Mouse (Mus musculus) WW6 (cell line): ENCODE measurements around the gene Nectin4.

Source experiments
- DNase-seq: peaks from one replicate; pipeline ENCODE4 v3.0.0-alpha.2; 2013; ENCODE audit warnings: low read depth, low spot score

Nectin4 gene

GRCm38 (mm10) chr1:171412001-171412441, 42.1 kb downstream of the Nectin4 start:
- DNase-seq = no peak

DNA sequence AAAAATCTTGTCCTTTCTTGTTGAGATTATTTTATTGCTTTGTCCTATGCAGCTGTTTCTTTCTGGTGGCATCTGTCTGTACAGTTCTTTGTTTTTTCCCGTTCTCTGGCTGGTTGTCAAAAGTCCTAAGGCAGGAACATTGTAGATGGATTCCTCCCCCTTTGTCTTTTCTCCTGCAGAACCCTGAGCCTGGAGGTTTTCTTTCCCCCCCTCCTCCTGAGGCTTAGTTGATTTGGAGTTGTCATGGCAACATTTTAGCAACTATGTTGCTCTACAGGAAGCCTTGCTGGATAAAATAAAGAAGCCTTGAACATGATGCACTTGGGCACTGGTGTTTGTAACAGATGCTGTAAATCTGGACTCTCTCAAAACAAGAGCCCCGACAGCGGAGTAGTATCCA, 42.5 kb downstream of the Nectin4 start:
- DNase-seq = no peak

- no peak for DNase-seq
Measured at GRCm38 (mm10) chr1:171413608-171414007, 43.7 kb downstream of the Nectin4 start.

GRCm38 (mm10) chr1:171418660-171419059, 48.8 kb downstream of the Nectin4 start, which contains the start of gene Tstd1:
Gene Tstd1 (plus strand): TSS chr1:171418872.
- no peak for DNase-seq

DNA sequence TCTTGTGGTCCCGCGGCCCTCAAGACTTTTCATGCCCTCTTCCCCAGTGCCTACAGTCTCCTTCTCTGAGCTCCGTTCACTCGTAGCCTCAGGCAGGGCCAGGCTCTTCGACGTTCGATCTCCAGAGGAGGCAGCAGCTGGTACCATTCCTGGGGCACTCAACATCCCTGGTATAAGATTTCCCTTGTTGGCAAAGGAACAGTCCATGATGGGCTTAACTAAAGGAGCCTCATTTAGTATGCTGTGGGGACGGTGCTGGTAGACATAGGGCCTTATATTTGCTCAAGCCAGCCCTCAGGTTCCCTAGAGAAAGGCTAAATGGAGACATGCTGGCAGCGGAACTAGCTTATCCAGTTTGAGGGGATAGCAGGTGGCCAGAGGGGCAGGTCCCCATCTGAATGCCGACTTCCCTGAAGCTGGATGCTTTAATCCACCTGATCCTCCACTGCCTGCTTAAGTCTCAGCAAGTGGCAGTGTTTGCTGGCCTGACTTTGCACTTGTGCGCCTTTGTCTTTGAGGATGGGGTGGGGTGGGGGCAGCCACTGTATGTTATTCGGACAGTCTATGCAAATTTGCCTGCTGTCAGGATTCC, 49.5 kb downstream of the Nectin4 start:
- no peak for DNase-seq

- DNase-seq = no peak
Measured at GRCm38 (mm10) chr1:171419905-171420304, 50.0 kb downstream of the Nectin4 start.

DNA sequence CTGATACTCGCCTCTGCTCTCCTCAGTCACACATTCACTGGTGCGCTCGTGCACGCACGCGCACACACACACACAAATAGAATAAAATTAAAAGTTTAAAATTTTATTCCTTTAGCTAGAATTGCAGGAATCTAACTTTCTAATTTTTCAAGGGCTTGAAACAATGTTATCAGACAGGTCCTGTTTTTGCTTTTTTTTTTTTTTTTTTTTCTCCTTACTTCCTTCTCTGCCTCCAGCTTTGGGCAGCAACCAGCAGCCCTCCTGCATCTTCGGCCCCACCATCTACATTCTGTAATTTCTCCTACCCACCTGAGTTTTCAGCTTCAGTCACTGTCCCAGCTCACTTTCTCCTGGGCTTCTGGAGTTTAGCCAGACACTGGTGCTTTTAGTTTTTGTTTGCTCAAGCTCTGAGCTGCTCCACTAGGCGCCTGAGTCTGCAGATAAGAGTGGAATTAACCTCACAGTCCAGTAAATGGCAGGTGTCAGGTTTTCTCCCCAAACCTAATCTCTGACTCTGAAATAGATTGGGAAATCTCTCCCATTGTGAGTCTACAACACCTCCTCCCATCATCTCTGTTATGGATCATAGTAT, 52.7 kb downstream of the Nectin4 start:
- no peak for DNase-seq

GRCm38 (mm10) chr1:171424638-171425037, 54.7 kb downstream of the Nectin4 start:
- no peak for DNase-seq

GRCm38 (mm10) chr1:171425126-171425525, 55.2 kb downstream of the Nectin4 start:
- DNase-seq = no peak

DNA sequence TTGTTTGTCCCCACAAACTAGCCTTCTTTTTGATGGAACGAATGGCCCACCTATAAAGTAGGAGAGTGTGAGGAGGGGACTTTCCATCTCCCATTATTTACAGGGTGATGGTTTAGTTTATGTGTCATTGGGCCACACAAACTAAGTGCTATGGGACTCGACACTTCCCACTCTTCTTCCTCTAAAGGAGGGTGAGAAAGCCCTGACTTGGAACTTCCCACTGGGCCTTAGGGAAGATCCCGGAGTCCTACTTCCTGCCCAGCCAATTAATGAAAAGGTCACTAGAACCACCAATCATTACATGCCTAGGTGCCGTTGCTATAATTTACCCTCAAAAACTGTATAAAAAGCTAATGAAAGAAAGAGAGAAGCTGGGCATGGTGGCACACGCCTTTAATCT, 62.3 kb downstream of the Nectin4 start:
- no peak for DNase-seq

DNA sequence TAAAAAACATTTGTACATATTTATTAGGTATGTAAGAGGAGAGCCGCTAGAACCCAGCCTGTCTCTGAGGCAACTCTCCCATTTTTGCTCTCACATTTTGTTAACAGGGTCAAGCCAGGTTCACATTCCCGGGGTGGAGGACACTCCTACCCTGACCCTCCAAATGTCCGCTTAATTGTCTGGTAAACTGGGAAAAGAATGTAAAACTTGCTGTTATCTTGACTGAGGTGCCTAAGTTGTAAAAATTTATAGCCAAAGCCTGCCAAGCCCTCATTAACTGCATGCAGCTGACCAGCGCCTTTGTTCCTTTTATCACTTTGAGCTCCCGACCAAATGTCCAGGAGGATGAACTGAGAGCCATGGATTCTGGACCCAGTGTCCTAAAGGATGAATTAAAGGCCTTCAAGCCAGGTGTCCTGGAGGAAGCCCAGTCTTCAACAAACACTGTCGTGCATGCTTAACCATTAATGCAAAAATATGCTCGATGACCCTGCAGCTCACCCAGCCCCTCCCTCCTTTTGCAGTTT, 65.5 kb downstream of the Nectin4 start:
- no peak for DNase-seq

DNA sequence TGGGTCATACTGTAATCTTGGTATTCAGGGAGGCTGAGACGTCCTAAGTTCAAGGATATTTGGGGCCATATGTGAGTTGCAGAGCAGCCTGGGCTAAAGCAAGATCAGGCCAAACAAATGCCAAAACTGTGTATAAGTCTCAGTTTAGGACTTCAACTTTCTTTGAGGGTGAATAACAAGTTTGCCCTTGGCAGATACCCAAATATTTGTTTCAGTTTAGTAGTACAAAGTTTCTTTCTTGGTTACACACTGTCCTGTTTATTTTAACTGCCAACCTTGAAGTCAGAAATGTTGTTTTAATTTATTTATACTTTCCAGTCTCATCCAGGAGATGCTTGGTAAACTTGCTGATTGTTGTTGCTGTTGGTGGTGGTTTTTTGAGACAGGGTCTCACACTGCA, 66.1 kb downstream of the Nectin4 start:
- no peak for DNase-seq

- DNase-seq = peak; percentile 88
Measured at GRCm38 (mm10) chr1:171437264-171438013, 67.5 kb downstream of the Nectin4 start, which contains the start of gene F11r. Gene F11r (plus strand): TSS chr1:171437535.
